Mouse (Mus musculus): Measurements from ENCODE around the gene Gpsm1.

Gpsm1 gene

DNA sequence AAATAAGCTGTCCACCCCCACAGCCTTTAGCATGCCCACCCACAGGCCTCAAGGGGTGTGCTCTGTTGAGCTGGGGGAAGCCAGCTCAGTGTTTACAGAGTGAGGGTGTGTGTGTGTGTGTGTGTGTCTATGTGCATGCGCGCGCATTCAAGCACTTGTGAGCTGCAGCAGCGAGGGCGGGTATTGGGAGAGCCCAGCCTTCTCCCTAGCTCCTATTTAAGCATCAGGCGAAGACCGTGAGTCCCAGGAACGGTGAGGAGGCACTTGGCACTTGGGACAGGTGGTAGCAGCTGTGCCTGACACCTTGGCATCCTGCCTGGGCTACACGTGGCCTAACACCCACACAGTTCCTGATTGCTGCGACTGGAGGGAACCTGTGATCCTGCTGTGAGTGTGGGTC lies 26.7 kb downstream of the Gpsm1 start:
- DNase-seq = peak; percentile 46

GRCm38 (mm10) chr2:26342609-26343490 lies 27.5 kb downstream of the Gpsm1 start:
- DNase-seq = peak; percentile 64

GRCm38 (mm10) chr2:26348241-26348640 lies 32.9 kb downstream of the Gpsm1 start:
- DNase-seq = no peak

- peak; percentile 90 for DNase-seq
Measured at GRCm38 (mm10) chr2:26351358-26352290, 36.3 kb downstream of the Gpsm1 start, which contains the start of gene Dnlz. Gene Dnlz (minus strand): TSS chr2:26352110.

DNA sequence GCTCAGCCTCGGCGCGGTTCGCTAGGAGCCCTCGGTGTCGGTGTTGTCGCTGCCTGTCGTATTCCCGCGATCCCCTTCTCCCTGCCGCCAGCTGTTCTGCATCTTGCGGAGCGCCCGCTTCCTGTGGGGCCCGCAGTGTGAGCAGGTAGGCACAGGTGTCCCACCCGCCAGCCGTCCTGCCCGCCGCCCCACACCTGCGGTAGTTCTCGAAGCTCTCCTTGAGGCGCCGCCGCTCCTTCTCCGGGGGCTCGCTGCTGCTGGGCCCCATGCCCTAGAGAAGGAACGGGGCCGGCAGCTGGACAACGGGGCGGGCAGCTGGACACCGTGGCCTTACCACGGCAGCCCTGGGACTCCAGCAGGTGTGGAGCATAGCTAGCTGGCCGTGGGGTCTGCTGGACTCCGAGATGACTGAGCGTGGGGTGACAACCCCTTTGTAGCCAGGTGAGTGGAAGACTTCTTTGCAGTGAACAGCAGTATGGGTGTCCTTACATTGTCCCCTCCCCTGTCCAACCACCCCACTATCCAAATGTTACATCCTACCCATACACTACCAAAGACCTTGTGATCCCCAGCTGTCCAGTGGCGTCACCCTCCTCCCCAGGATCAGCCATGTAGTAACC lies 37.1 kb downstream of the Gpsm1 start:
- DNase-seq = no peak

DNA sequence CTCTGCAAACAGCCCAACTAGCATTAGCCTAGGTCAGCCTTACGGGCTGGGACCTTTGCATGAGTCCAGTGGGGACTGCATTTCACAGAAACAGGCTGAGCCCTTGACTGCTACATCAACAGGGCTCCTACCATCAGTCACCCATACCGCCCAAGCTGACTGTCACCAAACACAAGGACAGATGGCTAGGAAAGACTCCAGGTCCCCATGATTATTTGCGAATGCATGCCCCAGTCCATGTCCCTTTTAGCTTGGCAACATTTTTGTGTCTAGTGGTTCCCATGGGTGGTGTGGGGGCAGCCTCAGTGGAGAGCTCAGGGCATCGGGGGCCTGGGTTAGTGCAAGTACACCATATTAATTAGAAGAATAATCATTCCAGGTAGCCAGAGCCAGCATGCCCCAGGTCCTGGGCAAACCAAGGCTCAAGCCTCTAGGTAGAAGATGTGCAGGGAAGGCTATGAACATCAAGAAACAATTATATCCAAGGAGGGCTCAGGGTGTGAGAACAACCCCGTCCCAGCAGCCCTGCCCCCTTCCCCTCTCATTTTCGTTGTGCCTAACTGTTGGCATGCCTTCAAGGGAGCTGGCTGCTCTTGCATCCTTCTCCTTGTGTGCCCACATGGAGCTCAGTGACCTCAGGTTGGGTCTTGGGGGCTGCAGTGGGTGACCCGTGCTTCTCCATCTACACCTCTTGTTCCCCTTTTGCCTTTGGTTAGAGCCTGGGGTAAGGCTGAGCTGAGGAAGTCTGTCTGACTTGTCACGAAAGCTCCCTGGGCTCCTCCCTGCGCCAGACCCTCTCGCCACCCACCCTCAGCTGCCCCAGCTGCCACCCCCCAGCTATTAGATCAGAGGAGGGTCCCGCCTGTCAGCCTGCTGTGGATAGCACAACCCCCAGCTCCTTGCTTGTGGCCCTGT lies 38.0 kb downstream of the Gpsm1 start:
- DNase-seq = no peak

- DNase-seq = no peak
Measured at GRCm38 (mm10) chr2:26354401-26354800, 39.1 kb downstream of the Gpsm1 start.

DNA sequence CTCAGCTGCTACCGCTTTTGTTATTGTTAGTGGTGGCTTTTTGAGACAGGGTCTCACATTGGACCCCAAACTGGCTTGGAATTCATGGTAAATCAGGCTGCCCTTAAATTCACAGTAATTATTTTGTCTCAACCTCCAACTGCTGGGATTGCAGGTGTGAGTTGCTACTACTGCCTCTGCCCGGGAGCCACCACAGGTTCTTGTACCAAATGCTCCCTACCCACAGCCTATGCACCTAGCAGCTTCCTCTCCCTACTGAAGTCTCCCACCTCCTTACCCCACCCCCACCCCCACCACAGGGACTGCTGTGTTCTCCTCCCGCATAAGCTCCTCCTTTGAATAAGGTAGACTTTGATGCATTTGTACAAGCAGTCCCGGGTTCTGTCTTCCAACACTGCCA lies 40.9 kb downstream of the Gpsm1 start:
- no peak for DNase-seq

DNA sequence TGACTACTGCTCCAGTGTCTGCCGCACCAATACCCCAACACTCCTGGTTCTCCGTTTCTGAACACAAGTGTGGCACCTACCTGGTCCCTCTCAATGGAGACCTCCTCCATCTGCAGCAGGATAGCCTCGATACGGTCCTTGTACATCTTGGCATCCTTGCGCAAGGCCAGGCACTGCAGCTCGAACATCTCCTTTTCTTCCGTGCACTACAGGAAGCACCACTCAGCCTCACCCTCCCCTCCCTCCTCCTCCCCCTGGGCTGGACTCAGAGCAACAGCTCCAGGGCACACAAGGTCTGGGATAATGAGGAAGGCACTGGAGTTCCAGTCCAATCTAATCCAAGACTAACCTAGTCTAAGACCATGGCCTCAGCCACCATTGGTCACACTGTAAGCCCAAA lies 41.4 kb downstream of the Gpsm1 start:
- no peak for DNase-seq

GRCm38 (mm10) chr2:26357484-26357883 lies 42.2 kb downstream of the Gpsm1 start:
- peak; percentile 87 for DNase-seq

- DNase-seq = no peak
Measured at GRCm38 (mm10) chr2:26358667-26359320, 43.5 kb downstream of the Gpsm1 start.

GRCm38 (mm10) chr2:26359983-26360382 lies 44.7 kb downstream of the Gpsm1 start:
- DNase-seq = no peak

DNA sequence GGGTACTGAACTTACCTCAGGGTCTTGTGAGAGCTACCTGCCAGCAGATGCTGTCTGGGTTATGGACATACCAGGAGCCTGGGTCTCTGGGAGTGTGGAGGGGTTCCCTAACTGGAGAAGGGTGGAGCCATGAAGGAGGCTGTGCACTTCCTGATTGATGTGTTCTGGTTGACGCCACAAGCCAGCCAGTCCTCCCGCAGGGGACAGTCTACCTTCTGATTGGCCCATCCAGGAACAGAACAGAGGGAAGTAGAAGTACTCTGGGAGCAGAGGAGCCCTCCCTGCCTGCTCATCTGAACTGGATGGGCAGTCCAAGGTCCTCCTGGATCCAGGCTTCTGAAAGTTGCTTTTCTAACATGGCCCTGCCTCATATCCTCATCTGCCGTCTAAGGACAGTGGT lies 45.5 kb downstream of the Gpsm1 start, which contains the start of gene Card9:
Gene Card9, minus strand, starts transcription at position 147 of the 400 bp plus-strand sequence.
- DNase-seq = no peak

DNA sequence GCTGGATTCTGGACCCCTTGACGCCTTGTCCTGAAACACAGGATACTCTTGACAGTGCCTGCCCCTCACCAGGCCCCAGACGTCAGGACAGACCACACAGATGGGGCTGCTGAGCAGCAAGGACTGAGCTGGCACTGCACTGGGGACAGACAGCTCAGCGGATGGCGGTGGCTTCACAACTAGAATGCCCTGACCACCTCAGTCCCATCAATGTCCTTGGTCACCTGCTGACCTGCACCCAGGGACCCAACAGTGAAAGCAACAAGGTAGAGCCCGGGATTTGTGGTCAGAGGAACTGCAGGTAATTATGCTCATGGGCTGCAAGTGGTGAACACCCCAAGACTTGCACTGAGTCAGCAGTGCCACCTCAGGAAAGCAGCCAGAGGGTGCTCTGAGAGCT lies 47.7 kb downstream of the Gpsm1 start:
- no peak for DNase-seq

DNA sequence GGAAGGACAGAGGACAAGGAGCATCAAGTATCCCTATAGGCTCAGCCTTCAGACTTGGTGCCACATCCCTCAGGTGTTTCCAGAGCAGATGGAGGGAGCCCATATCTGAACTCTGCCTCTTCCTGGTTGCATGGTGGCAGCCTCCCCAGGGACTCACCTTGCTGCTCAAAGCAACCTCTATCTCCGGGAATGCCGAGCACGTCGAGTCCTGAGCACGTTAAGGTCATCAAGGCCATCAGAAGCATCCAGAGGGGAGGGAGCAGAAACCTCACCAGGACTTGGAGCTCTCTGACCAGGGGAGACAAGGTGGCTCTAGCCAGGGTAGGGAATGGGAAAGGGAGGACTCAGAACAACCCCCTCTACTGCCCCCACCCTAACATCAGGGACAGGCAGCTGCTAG lies 48.2 kb downstream of the Gpsm1 start:
- no peak for DNase-seq

DNA sequence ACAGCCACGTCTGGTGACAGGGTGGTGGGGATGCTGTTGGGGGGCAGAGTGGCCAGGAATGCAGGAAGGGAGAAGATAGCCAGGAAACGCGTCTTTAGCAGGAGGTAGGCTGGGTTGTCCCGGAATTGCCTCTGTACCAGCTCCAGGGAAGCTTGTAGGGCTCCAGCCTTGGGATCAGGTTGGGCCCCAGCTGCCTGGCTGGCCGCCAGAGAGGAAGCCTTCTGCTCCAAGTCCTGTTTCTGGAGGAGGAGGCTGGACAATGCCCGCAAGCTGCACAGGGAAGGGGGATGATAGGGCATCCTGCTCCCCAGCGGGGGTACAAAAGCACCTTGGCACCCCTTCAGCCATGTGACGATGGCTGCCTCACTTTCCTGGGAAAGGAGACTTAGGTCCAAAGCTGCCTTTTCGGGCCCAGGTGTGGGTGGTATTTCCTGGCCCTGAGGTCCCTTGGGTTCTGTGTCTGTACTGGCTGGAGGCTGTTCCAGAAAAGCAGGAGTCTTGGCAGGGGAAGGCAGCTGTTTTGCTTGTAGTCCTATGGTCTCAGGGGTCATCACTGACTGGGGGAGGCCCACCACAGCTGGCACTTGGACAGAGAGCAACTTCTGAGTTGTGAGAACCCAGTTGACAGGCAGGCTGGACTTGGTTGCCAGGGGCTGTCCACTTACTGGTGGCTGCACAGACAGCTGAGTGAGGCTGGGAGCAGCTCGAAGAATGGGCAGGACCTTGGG lies 49.6 kb downstream of the Gpsm1 start:
- DNase-seq = no peak

DNA sequence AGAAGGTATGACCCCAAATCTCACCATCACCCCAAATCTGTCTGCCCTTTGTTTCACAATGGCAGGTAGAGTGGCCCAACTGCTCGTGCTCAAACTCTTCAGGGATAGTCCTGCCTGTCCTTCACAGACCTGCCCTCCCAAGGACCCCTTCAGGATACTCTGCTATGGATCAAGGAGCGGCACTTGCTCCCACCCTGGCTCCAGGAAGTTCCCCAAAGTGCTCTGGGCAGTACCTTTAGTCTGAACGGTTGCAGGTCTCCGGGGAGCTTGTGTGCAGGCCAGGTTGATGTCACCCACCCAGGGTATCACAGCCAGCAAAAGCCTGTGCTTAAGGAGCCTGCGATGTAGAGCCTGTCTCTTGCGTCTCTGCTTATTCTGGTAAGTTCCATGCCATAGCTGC lies 52.6 kb downstream of the Gpsm1 start:
- no peak for DNase-seq

DNA sequence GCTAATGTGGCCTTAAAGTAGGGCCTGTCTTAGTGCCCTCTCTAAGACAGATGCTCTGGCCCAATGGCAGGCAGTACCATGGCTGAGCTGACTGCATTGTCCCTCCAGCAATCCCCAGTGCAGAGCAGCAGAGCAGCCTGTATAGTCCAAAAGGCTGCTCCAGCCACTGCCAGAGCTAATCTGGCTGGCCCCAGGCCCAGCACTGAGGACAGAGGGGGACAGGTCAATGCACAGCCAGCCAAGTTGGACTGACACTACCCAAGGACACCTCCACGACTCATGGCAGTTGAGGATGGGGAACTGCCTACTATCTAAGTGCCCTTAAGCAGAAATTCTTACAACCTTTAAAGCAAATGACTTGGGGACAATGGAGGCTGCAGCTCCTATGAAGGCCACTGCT lies 53.3 kb downstream of the Gpsm1 start:
- no peak for DNase-seq

- no peak for DNase-seq
Measured at GRCm38 (mm10) chr2:26372396-26372795, 57.1 kb downstream of the Gpsm1 start.

DNA sequence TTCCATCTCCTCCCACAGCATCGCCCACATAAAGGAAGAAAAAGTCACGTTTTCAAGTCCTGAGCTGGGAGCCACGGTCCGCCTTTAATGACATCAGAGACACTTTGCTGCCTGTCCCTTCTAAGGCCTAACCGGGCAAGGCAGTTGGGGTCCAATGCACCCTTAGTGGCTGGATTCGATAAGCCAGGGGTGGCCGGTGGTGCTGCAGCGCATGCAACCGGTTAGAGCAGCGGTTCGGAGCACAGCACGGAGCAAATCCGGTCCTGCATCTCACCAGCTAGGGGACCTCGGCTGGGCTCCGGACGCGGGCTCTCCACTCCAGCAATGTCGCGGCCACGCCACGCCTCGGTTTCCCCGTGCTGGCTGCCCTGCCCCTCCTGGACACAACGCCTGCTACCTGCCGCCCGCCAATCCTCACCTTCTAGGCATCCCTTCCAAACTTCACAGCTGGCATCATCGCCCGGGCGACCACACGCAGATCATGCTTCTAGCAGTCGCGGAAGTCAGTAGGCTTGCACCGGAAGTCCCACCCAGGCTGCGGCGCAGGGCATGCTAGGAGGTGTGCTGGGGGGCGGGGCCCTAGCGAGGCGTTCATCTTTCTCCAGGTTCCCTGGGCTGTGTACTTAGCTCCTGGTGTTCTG lies 64.9 kb downstream of the Gpsm1 start, which contains the start of gene Snapc4:
Gene Snapc4, minus strand, starts transcription at position 523 of the 641 bp plus-strand sequence.
- peak; percentile 85 for DNase-seq
